Mouse (Mus musculus): Measurements from ENCODE around the gene Adsl. TPM values are rescaled to one million over a fixed set of nuclear protein-coding genes. Genes with fewer than 3 reads are reported as not detected.
A peak's percentile ranks its signal among the peaks of the same experiment; 100 is the strongest.
"Not testable (repeated sequence)": the region's sequence is repeated elsewhere in the genome, so short reads cannot be mapped to it uniquely, and the experiment has no call there.

Gene Adsl
- total RNA-seq (2021) = 10 to 100 TPM; 47.6 to 68.2 TPM
- long read RNA-seq, experiment 1, transcript Adsl-201 (13 exons, 3,711 nt) = major isoform, 72 of 89 reads
- long read RNA-seq, experiment 1, partial matches to known transcripts = 4 of 89 reads
- long read RNA-seq, experiment 1, other reads (novel, unspliced or antisense) = 13 of 89 reads
- long read RNA-seq, experiment 2, transcript Adsl-201 (13 exons, 3,711 nt) = major isoform, 48 of 55 reads
- long read RNA-seq, experiment 2, partial matches to known transcripts = 3 of 55 reads
- long read RNA-seq, experiment 2, other reads (novel, unspliced or antisense) = 4 of 55 reads

DNA sequence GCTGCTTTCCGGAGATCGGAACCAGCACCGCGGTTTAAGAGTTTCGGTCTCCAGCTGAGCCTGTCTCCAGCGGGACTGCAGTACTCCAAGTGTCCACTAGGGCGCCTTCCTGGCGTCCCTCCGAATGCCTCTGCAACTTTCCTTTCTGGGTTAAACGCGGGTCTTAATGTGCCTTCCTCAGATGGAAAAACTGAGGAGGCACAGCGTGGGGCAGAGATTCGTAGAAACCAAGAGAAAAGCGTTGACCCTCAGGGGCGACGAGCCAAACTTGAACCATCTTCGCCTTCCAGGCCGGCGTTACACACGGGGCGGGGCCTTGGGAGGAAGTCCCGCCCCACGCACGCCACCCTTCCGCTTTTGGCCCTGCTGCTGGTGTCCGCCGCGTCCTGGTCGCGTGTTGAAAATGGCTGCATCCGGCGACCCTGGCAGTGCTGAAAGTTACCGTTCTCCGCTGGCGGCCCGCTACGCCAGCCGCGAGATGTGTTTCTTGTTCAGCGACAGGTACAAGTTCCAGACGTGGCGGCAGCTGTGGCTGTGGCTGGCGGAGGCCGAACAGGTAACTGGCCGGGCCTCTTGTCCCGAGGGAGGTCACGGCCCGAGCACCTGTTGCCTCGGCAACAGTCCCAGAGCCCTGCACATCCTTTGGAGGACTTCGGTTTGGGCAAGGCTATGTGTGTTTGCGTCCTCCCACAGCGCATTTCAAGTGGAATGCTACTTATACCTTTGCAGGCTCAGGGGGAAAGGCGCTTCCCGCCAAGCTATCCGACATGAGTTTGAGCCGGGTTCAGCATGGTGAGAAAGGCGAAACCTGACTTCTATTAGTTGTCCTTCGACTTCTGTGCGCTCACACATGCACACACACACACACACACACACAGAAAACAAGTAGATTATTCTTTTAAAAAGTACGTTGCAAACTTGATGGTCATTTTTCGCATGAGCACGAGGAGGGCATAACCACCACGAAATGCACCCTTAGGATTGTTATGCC, at the start of gene Adsl:
TSS of gene Adsl (plus strand) at position 346 of the 991 bp plus-strand sequence.
- peak; percentile 90 for DNase-seq

GRCm38 (mm10) chr15:80899806-80900205, 48.5 kb upstream of the Adsl start:
- DNase-seq = no peak

DNA sequence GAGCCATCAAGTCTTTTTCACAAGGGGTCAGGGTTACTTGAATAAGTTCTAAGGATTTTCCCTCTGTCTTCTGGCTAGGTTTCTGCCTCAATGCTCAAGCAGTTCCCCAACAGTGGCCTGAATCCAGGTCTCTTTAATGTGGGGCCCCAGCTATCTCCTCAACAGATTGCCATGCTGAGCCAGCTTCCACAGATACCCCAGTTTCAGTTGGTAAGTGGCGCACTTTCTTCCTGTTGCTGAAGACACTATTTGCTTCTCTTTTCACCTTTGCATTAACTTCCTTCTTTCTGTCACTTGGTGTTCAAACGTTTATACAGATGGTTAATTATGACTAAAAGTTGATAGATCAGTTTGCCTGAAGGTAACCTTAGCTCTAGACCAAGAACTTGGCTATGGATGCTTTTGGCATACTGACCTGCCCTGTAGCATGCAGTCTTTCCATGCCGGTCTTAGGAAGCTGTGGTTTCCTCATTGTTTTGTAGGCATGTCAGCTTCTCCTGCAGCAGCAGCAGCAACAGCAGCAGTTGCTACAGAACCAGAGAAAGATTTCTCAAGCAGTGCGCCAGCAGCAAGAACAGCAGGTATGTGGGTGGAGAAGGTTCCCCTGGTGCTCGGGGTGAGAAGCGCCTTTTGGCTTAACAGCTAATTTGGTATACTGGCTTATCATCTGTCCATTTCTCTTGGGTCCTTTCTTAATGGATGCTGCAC, 46.3 kb upstream of the Adsl start:
- DNase-seq = no peak

GRCm38 (mm10) chr15:80904776-80905175, 43.5 kb upstream of the Adsl start:
- not testable (repeated sequence) for DNase-seq

DNA sequence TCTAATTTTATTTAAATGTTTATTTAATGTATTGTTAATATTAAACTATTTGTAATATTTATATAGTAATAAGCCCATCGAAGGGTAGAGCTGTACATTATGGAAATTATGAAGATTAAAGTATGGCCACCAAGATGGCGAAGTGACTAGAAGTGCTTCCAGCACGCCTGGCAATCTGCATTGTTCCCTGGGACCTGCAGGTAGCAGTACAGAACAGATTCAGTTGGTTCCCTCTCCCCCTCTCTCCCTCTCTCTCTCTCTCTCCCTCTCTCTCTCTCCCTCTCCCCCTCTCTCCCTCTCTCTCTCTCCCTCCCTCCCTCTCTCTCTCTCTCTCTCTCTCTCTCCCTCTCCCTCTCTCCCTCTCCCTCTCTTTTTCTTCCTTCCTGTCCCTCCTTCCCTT, 38.1 kb upstream of the Adsl start:
- no peak for DNase-seq

- DNase-seq = no peak
Measured at GRCm38 (mm10) chr15:80910790-80911531, 37.3 kb upstream of the Adsl start.

GRCm38 (mm10) chr15:80912175-80912574, 36.1 kb upstream of the Adsl start:
- no peak for DNase-seq

GRCm38 (mm10) chr15:80913803-80914202, 34.5 kb upstream of the Adsl start:
- DNase-seq = no peak

DNA sequence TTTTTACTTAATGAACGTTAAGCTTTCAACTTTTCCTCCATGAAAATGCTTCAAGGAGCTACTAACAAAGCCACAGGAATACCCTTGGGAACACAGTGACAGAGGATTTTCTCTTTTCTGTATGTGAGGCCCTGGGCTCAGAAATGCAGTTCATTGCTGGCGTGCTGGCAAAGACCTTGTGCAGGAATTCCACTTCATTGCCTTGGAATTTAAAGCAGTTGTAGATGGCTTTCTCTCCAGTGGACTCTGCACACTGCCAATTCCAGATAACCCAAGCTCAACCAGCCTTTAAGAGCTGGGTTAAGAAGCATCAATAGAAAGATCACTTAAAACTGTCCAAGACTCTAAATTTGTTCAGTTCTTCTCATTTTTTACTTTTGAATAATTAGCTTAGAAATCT, 32.4 kb upstream of the Adsl start:
- DNase-seq = peak; percentile 25

DNA sequence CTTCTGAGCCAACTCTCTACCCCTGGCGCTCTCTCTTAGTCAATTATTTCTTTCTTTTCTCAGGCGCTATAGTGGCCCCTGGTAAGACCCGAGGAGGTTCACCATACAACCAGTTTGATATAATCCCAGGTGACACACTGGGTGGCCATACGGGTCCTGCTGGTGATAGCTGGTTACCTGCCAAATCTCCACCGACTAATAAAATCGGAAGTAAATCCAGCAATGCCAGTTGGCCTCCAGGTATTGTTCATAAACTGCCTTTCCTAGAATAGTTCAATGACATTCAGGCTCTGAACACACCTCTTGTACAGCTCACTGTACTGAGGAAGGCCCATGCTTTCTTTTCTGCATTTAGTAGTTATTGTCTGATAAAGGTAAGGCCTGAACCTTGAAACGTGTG, 31.7 kb upstream of the Adsl start:
- DNase-seq = no peak

DNA sequence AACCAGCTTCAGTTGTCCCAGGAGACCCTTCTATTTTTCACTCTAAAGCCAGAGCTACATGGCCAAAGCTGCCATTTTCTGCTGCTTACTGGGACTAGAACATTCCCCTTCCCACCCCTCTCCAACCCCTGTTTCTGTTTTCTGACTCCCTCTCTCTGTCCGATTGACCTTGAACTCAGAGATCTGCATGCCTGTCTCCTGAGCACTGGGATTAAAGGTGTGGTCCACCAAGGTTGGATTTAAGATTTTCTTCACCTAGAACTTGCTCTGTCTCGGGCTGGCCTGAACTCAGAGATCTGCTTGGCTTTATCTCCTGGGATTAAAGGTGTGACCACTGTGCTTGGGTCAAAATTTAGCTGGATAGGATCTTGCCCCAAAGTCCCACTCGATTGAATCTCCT, 27.9 kb upstream of the Adsl start:
- no peak for DNase-seq

GRCm38 (mm10) chr15:80921781-80922180, 26.5 kb upstream of the Adsl start:
- DNase-seq = no peak

DNA sequence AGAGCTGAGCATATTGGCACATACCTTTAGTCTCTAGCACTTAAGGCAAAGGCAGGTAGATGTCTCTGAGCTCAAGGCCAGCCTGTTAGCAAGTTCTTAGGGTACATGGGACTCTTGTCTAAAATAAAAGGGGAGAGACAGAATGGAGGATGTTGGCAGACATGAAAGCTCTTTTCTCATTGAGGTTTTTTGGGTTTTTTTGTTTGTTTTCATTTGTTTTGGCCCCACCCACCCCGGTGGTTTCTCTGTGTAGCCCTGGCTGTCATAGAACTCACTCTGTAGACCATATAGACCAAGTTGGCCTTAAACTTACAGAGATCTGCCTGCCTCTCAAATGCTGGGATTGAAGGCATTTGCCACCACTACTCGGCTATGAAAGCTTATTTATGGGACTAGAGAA, 24.1 kb upstream of the Adsl start:
- DNase-seq = no peak

GRCm38 (mm10) chr15:80928811-80929355, 19.4 kb upstream of the Adsl start:
- no peak for DNase-seq

GRCm38 (mm10) chr15:80930048-80930571, 18.2 kb upstream of the Adsl start:
- DNase-seq = no peak

GRCm38 (mm10) chr15:80930676-80931320, 17.5 kb upstream of the Adsl start:
- not testable (repeated sequence) for DNase-seq

- no peak for DNase-seq
Measured at GRCm38 (mm10) chr15:80931345-80931960, 16.8 kb upstream of the Adsl start.

DNA sequence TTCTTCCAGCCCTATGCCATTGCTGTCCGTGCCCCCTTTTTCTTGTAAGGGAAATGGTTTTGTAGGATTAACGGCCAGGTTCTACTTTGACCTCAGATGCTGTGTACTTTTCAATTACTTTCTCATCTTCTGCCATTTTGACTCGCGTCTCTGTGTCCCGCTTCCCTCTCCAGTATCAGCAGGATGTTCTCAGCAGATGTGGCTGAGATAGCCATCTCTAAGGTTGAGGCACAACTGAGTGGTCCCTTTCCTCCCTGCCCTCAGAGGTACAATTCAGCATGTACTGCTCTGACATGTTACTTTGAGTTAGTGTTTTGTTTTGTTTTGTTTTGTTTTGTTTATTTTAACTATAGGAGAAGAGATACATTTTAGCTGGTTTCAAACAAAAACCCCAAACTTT, 13.4 kb upstream of the Adsl start:
- DNase-seq = no peak

DNA sequence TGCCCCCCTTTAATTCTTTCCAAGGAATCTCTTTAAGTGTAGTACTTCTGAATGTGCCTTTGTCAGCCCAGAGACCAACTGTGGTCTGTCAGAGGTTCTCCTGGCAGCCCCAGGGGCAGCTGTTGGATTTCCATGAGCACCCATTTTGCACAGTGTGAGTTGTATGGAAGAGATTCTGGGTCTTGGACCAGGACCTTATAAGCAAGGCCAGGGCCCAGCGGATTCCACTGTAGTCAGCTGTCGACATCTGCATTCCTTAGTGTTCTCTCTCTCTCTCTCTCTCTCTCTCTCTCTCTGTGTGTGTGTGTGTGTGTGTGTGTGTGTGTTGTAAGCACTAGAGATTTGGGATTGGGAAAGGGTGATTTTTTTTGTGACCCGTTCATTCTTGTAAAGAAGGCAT, 11.6 kb upstream of the Adsl start:
- no peak for DNase-seq

GRCm38 (mm10) chr15:80938615-80939014, 9.7 kb upstream of the Adsl start:
- DNase-seq = no peak

All from adrenal gland, postnatal 10 days (tissue).